ENCODE assay signal across 20 mouse cellular contexts in the genomic region with DNA sequence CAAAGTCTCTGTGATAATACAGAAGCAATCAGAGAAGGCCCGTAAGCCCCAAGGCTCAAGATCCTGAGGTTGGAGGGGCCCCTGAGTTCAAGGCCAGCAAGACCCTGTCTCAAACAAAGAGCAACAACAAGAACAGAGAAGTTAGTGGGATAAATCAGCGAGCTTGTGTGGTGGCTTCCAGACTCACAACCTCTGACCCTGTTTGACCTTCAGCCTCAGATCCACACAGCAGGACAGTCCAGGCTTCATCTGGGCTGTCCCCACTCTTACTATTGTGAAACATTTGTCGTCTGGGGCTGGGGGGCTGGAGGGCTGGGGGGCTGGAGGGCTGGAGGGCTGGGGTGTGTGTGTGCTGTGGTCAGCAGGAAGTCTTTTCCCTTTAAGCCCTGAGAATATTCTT.
DNase-seq lines count a peak whose midpoint lies in the region; ATAC-seq lines count a peak whose summit lies in the region.
"Had no signal": no experiment of that assay in that cellular context is flagged by ENCODE, and none has a peak within 500 bp of the region (broad histone marks: within the 10 kb centered on the region; RNA-seq: fewer than 3 reads in every experiment).

No protein-coding gene starts in this region.

- peak overlapping the region; percentile 48 for H3K27ac ChIP-seq in forebrain, embryonic 10.5 days
- no peak overlapping the region for H3K27ac ChIP-seq in forebrain, embryonic 16.5 days (ENCODE audit: low read length)
- no peak overlapping the region for H3K27ac ChIP-seq in heart, embryonic 13.5 days (replicated peaks)
- H3K27ac ChIP-seq in liver, embryonic 11.5 days (ENCODE audit: low read depth, low read length): no peak overlapping the region; the same call in 1 of the 2 replicates
- H3K27ac ChIP-seq in liver, embryonic 13.5 days: peak overlapping the region; percentile 96
- H3K27ac ChIP-seq: kidney, postnatal 0 days; limb, embryonic 12.5 days; midbrain, embryonic 13.5 days had no signal

- H3K4me3 ChIP-seq in forebrain, embryonic 10.5 days: no peak overlapping the region
- H3K4me3 ChIP-seq in forebrain, embryonic 16.5 days (replicated peaks; ENCODE audit: low read length): no peak overlapping the region
- H3K4me3 ChIP-seq in heart, embryonic 13.5 days: no peak overlapping the region
- H3K4me3 ChIP-seq in liver, embryonic 11.5 days (ENCODE audit: low read depth, low read length): no peak overlapping the region
- H3K4me3 ChIP-seq in liver, embryonic 13.5 days (replicated peaks): no peak overlapping the region
- H3K4me3 ChIP-seq: embryonic facial prominence, embryonic 13.5 days; erythroblast, embryonic 14.5 days; limb, embryonic 12.5 days; midbrain, embryonic 13.5 days had no signal

- peaks cover 79% of the 10 kb centered on the region for H3K27me3 ChIP-seq in forebrain, embryonic 10.5 days (ENCODE audit: poor library complexity, severe bottlenecking)
- no peaks in the 10 kb centered on the region for H3K27me3 ChIP-seq in forebrain, embryonic 16.5 days (replicated peaks; ENCODE audit: control insufficient read depth, insufficient read depth, low read length)
- H3K27me3 ChIP-seq in heart, embryonic 13.5 days (replicated peaks): 0 out of 2 replicates have a peak, but pooled peaks cover 10% of the 10 kb centered on the region
- H3K27me3 ChIP-seq in liver, embryonic 11.5 days (replicated peaks; ENCODE audit: control insufficient read depth, insufficient read depth, low read length): no peaks in the 10 kb centered on the region
- 0 out of 2 replicates have a peak, but pooled peaks cover 7% of the 10 kb centered on the region for H3K27me3 ChIP-seq in liver, embryonic 13.5 days
- H3K27me3 ChIP-seq: embryonic facial prominence, embryonic 13.5 days had no signal

- H3K9ac ChIP-seq in forebrain, embryonic 16.5 days (replicated peaks; ENCODE audit: low read depth, low read length): no peak overlapping the region
- H3K9ac ChIP-seq in heart, embryonic 13.5 days: peak overlapping the region; percentile 40; the same call in 1 of the 2 replicates
- peak overlapping the region; percentile 1; the same call in 1 of the 2 replicates for H3K9ac ChIP-seq in liver, embryonic 11.5 days (ENCODE audit: low read depth, low read length)
- 0 out of 2 replicates have a peak overlapping the region, but pooled peaks have one; percentile 82 for H3K9ac ChIP-seq in liver, embryonic 13.5 days
- H3K9ac ChIP-seq: embryonic facial prominence, embryonic 13.5 days; lung, embryonic 14.5 days; midbrain, embryonic 13.5 days had no signal

- DNase-seq in forebrain, embryonic 10.5 days (ENCODE audit: extremely low spot score, low spot score): no peak
- DNase-seq in heart, adult 11 months: no peak
- no peak for DNase-seq in liver, embryonic 11.5 days (ENCODE audit: low spot score)
- DNase-seq in liver: no peak
- no peak for DNase-seq in liver, embryonic 13.5 days
- DNase-seq in kidney, adult 18-20 months: no peak
- DNase-seq: layer of hippocampus, adult 9-11 months; retina, postnatal 1 day; right cerebral cortex, postnatal 25 days; spleen, adult 18-20 months had no signal

- no peak overlapping the region for H3K4me2 ChIP-seq in forebrain, embryonic 16.5 days (ENCODE audit: low read length)
- H3K4me2 ChIP-seq in heart, embryonic 13.5 days: no peak overlapping the region
- no peak overlapping the region for H3K4me2 ChIP-seq in liver, embryonic 11.5 days
- no peak overlapping the region for H3K4me2 ChIP-seq in liver, embryonic 13.5 days
- H3K4me2 ChIP-seq: embryonic facial prominence, embryonic 13.5 days; limb, embryonic 12.5 days; lung, embryonic 14.5 days; midbrain, embryonic 13.5 days had no signal

- no peak for ATAC-seq in forebrain, embryonic 16.5 days
- no peak for ATAC-seq in heart, embryonic 13.5 days (ENCODE audit: extremely low read depth, insufficient number of reproducible peaks, low FRiP score, low TSS enrichment)
- ATAC-seq in liver, embryonic 11.5 days (replicated peaks; ENCODE audit: low FRiP score): no peak
- no peak for ATAC-seq in liver, embryonic 13.5 days (ENCODE audit: low read depth)
- ATAC-seq: CD4-positive, CD25-positive, alpha-beta regulatory T cell, adult 4 months; inflammation-experienced regulatory T-cells, adult 6 months; midbrain, embryonic 13.5 days had no signal

- H3K4me1 ChIP-seq in forebrain, embryonic 10.5 days: peaks cover 100% of the 10 kb centered on the region
- peaks cover 82% of the 10 kb centered on the region for H3K4me1 ChIP-seq in forebrain, embryonic 16.5 days (replicated peaks; ENCODE audit: control insufficient read depth, insufficient read depth, low read length)
- H3K4me1 ChIP-seq in heart, embryonic 13.5 days: peaks cover 94% of the 10 kb centered on the region
- peaks cover 52% of the 10 kb centered on the region for H3K4me1 ChIP-seq in liver, embryonic 11.5 days (replicated peaks; ENCODE audit: control insufficient read depth, insufficient read depth, low read length)
- H3K4me1 ChIP-seq in liver, embryonic 13.5 days (replicated peaks): peaks cover 79% of the 10 kb centered on the region

- H3K9me3 ChIP-seq in forebrain, embryonic 10.5 days: no peaks in the 10 kb centered on the region
- no peaks in the 10 kb centered on the region for H3K9me3 ChIP-seq in forebrain, embryonic 16.5 days (ENCODE audit: control insufficient read depth, low read length)
- no peaks in the 10 kb centered on the region for H3K9me3 ChIP-seq in heart, embryonic 13.5 days
- H3K9me3 ChIP-seq in liver, embryonic 11.5 days (ENCODE audit: control insufficient read depth, low read length): no peaks in the 10 kb centered on the region
- no peaks in the 10 kb centered on the region for H3K9me3 ChIP-seq in liver, embryonic 13.5 days (replicated peaks)
- H3K9me3 ChIP-seq: embryonic facial prominence, embryonic 13.5 days; limb, embryonic 12.5 days; midbrain, embryonic 13.5 days had no signal

- WGBS in forebrain, embryonic 10.5 days: 24% methylated on average over 3 of the region's 3 CpGs
- WGBS in forebrain, embryonic 16.5 days: 53% methylated on average over 3 of the region's 3 CpGs
- WGBS in heart, embryonic 13.5 days: 56% methylated on average over 3 of the region's 3 CpGs
- WGBS in liver, embryonic 11.5 days: 44% methylated on average over 3 of the region's 3 CpGs
- WGBS in liver, embryonic 13.5 days (ENCODE audit: insufficient replicate concordance): 50% methylated on average over 3 of the region's 3 CpGs

- H3K36me3 ChIP-seq in forebrain, embryonic 10.5 days (replicated peaks): no peaks in the 10 kb centered on the region
- H3K36me3 ChIP-seq in forebrain, embryonic 16.5 days (ENCODE audit: control insufficient read depth, insufficient read depth): no peaks in the 10 kb centered on the region
- H3K36me3 ChIP-seq in heart, embryonic 13.5 days: no peaks in the 10 kb centered on the region
- H3K36me3 ChIP-seq in liver, embryonic 11.5 days (ENCODE audit: control insufficient read depth, insufficient read depth, low read length): no peaks in the 10 kb centered on the region
- H3K36me3 ChIP-seq in liver, embryonic 13.5 days: no peaks in the 10 kb centered on the region
- H3K36me3 ChIP-seq: embryonic facial prominence, embryonic 13.5 days; limb, embryonic 12.5 days; midbrain, embryonic 13.5 days had no signal

Comparison
In these comparisons a context has a peak if more than half of its experiments do, and no peak if none do; other contexts are left out.
1. H3K27ac ChIP-seq: peak in forebrain, embryonic 10.5 days (single experiment) and liver, embryonic 13.5 days (single experiment); none in forebrain, embryonic 16.5 days (single experiment), heart, embryonic 13.5 days (single experiment) and liver, embryonic 11.5 days (single experiment).